ENCODE assay signal across 8 mouse cellular contexts in genomic region chr2:35696542-35697391, GRCm38 (mm10).
DNase-seq lines count a peak whose midpoint lies in the region; ATAC-seq and TF ChIP-seq lines count a peak whose summit lies in the region.

No protein-coding gene starts in this region.

- no peaks in the 10 kb centered on the region for H3K27me3 ChIP-seq in liver, embryonic 15.5 days
- no peaks in the 10 kb centered on the region for H3K27me3 ChIP-seq in small intestine, adult 2 months (ENCODE audit: control insufficient read depth, insufficient read depth, low read length)
- no peaks in the 10 kb centered on the region for H3K27me3 ChIP-seq in thymus, adult 2 months (ENCODE audit: control insufficient read depth, insufficient read depth, low read length)

- WGBS in liver, embryonic 15.5 days (ENCODE audit: insufficient replicate concordance) = 33% methylated on average over 3 of the region's 3 CpGs
- 17% methylated on average over 3 of the region's 3 CpGs for WGBS in small intestine, adult 2 months
- WGBS in thymus, adult 2 months = 93% methylated on average over 3 of the region's 3 CpGs

- H3K4me3 ChIP-seq in liver, embryonic 15.5 days (replicated peaks) = 0 out of 2 replicates have a peak overlapping the region, but pooled peaks have one; percentile 15
- H3K4me3 ChIP-seq in small intestine, adult 2 months (ENCODE audit: low read depth, low read length) = peak overlapping the region; percentile 58
- no peak overlapping the region for H3K4me3 ChIP-seq in thymus, adult 2 months (ENCODE audit: control insufficient read depth, insufficient read depth, low read length)

- TF ChIP-seq CTCF in small intestine, adult 2 months (IDR thresholded peaks at IDR 0.05; ENCODE audit: extremely low read depth, insufficient read length, insufficient replicate concordance, low read depth, low read length) = no peak
- TF ChIP-seq CTCF in thymus, adult 2 months (IDR thresholded peaks at IDR 0.05; ENCODE audit: borderline replicate concordance, control insufficient read depth, extremely low read depth, insufficient read depth, low read length, poor library complexity) = no peak

- H3K36me3 ChIP-seq in liver, embryonic 15.5 days (replicated peaks) = no peaks in the 10 kb centered on the region
- no peaks in the 10 kb centered on the region for H3K36me3 ChIP-seq in small intestine, adult 2 months (ENCODE audit: control insufficient read depth, insufficient read depth, low read length)
- H3K36me3 ChIP-seq in thymus, adult 2 months (ENCODE audit: control insufficient read depth, insufficient read depth, low read length) = no peaks in the 10 kb centered on the region

- peak overlapping the region; percentile 51 for H3K27ac ChIP-seq in liver, embryonic 15.5 days (replicated peaks)
- H3K27ac ChIP-seq in small intestine, adult 2 months (ENCODE audit: insufficient read depth, low read depth, low read length) = peak overlapping the region; percentile 100
- no peak overlapping the region for H3K27ac ChIP-seq in thymus, adult 2 months (ENCODE audit: control insufficient read depth, insufficient read depth, low read length)

- peak; percentile 61 for DNase-seq in urinary bladder, postnatal 14 days (ENCODE audit: low spot score)
- no peak for DNase-seq in urinary bladder, adult 2 months (ENCODE audit: low spot score)
- peak; percentile 36 for DNase-seq in gastrocnemius, postnatal 10 days
- peak; percentile 41 for DNase-seq in hindlimb bud, embryonic 11.5 days (ENCODE audit: extremely low spot score, low read depth, low spot score)
- no peak for DNase-seq in thymus, adult 2 months

- peak; percentile 57 for ATAC-seq in liver, embryonic 15.5 days (ENCODE audit: insufficient read depth)
- ATAC-seq in erythroblast, adult 5-6 weeks (replicated peaks; ENCODE audit: low FRiP score, poor library complexity, severe bottlenecking) = no peak

- H3K9me3 ChIP-seq in liver, embryonic 15.5 days (replicated peaks) = no peaks in the 10 kb centered on the region

- H3K4me2 ChIP-seq in liver, embryonic 15.5 days = peak overlapping the region; percentile 38

- H3K9ac ChIP-seq in liver, embryonic 15.5 days = no peak overlapping the region

- H3K4me1 ChIP-seq in liver, embryonic 15.5 days (replicated peaks) = peaks cover 32% of the 10 kb centered on the region
- peaks cover 42% of the 10 kb centered on the region for H3K4me1 ChIP-seq in small intestine, adult 2 months (ENCODE audit: control insufficient read depth, insufficient read depth, insufficient read length, low read length)
- no peaks in the 10 kb centered on the region for H3K4me1 ChIP-seq in thymus, adult 2 months (replicated peaks; ENCODE audit: control insufficient read depth, insufficient read depth, low read length)

- TF ChIP-seq POLR2A in small intestine, adult 2 months (IDR thresholded peaks at IDR 0.05; ENCODE audit: low read depth, low read length) = no peak; the same call in 1 of the 2 replicates
- no peak for TF ChIP-seq POLR2A in thymus, adult 2 months (IDR thresholded peaks at IDR 0.05; ENCODE audit: control insufficient read depth, extremely low read depth, insufficient read depth, low read length, poor library complexity)

Comparison
In these comparisons a context has a peak if more than half of its experiments do, and no peak if none do; other contexts are left out.
1. DNase-seq: peak in urinary bladder, postnatal 14 days (single experiment), gastrocnemius, postnatal 10 days (single experiment) and hindlimb bud, embryonic 11.5 days (single experiment); none in urinary bladder, adult 2 months (single experiment) and thymus, adult 2 months (single experiment).